Mouse (Mus musculus) large intestine, adult 2 months (tissue): ENCODE results near the gene Cxadr. TPM values are rescaled to one million over a fixed set of nuclear protein-coding genes. Genes with fewer than 3 reads are reported as not detected.
A peak's percentile ranks its signal among the peaks of the same experiment; 100 is the strongest.
"Not testable (repeated sequence)": the region's sequence is repeated elsewhere in the genome, so short reads cannot be mapped to it uniquely, and the experiment has no call there.

Source experiments
- DNase-seq: peaks from one replicate; pipeline ENCODE4 v3.0.0-alpha.2; 2012; ENCODE audit warnings: low read depth, low spot score
- WGBS: fragments of 180-500 bp; shearing (Covaris S2); methylation state at CpG from one replicate; pipeline ENCODE4 v1.1.7; 2018; 5-methylcytosine and 5-hydroxymethylcytosine counted together
- polyA plus RNA-seq: library from polyadenylated mRNA; depleted of rRNA; stranded (reverse); fragments of >200 nt; gene quantifications from 2 replicates; pipeline ENCODE4 v1.2.3, GENCODE M21; 2012

The Cxadr gene
- polyA plus RNA-seq, 1 experiment = 36.0 TPM

DNA sequence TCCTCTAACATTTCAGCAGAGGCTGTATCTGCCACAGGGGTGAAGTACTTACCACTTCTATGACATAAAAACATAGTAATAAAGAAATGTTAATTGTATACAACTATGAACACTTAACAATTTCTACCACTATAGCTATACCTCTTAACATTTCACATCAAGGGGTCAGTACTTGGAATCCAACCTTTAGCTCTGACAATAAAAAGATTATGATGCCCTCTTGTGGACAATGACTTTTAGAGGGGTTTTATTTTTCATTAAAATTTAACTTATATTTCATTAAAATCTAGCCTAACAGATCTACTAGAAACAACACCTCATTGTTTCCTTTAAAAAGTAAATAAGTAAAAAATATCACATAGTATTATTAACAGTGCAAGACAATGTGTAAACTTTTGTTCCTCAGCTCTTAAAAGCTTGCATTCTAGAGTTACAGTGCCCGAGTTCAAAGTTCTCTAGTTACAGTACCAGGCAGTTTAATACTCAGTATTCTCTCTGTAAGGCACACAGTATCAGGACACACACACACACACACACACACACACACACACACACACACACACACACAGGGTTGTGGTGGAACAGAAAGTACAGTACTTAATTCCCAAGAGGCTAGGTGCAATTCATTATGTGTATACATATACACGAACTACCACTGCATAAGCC, 45.5 kb downstream of the Cxadr start:
- no peak for DNase-seq
- WGBS = 67% methylated on average over 2 of the region's 2 CpGs

DNA sequence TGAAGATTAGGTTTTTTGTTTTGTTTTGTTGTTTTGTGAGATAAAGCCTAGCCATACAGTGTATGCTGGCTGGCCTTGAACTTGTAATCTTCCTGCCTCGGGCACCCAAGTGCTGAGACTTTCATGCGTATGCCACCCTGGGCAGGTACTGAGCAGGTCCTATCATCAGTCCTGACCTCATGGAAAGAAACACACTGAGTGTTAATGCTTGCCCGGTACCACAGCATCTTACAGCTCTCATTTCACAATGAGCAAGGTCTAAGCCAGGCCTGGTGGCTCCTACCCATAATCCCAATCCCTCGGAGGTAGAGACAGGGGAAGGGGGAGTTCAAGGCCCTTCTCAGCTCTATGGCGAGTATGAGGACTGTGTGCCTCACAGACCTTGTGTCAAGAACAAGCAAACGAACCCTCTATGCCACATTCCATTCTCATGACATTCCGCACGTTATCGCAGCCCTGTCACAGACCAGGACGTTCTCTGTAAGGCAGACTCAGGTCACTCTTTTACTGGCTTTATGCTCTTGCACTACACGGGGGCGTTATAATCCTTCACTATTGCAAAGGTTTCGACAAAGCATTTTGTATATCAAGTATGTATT, 46.1 kb downstream of the Cxadr start:
- no peak for DNase-seq
- 80% methylated on average over 13 of the region's 13 CpGs for WGBS

GRCm38 (mm10) chr16:78357757-78358156, 56.5 kb downstream of the Cxadr start:
- DNase-seq = no peak

DNA sequence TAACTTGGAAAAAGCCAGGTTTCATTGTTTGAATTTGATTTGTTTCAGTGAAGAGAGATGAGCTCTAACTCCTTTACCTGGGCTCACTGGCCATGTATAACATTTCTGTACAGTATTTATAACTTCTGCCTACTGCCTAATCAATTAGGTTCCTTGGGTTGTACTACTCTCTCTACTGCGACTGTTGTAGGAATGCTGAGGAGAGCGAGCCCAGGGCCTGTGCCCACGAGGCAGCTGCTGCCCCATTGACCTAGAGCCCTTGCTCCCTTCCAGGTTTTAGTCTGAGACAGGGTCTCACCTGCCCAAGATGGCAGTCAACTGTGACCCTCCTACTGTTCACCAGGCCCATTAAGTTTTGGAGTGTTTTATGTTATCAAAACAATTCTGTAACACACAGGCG, 60.2 kb downstream of the Cxadr start:
- WGBS = 92% methylated on average over 4 of the region's 4 CpGs
- no peak for DNase-seq

More at GRCm38 (mm10) chr16:78357757-78358156, 56.5 kb downstream of the Cxadr start:
- 87% methylated on average over 3 of the region's 3 CpGs for WGBS

GRCm38 (mm10) chr16:78364554-78364953, 63.3 kb downstream of the Cxadr start:
- not testable (repeated sequence) for DNase-seq
- 90% methylated on average over 9 of the region's 9 CpGs for WGBS

DNA sequence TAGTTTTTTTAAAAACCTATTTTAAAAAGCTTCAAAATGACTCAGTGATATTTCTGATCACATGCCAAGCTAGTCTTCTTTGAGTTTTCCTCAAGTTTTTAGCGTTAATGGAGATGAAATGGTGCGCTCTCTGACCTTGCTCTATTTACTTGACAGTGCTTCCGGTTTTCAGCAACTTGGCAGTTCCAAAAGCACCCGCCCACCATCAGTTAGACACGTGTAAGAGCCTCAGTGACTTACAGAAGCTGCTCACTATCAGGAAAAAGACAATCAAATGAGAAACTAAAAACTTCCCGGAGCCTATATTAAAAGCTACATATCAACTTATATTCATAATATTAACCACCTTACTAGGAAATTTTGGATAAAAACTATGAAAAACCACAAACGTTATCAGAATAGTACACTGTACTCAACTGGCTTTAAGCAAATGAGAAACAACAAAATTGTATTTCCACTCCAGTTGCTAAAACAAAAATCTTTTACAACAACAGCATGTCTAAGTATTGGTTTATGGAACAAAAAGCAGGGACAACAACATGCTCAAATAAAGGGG, 70.3 kb downstream of the Cxadr start:
- 43% methylated on average over 7 of the region's 7 CpGs for WGBS
- DNase-seq = no peak

GRCm38 (mm10) chr16:78372786-78373185, 71.5 kb downstream of the Cxadr start:
- 82% methylated on average over 5 of the region's 5 CpGs for WGBS

DNA sequence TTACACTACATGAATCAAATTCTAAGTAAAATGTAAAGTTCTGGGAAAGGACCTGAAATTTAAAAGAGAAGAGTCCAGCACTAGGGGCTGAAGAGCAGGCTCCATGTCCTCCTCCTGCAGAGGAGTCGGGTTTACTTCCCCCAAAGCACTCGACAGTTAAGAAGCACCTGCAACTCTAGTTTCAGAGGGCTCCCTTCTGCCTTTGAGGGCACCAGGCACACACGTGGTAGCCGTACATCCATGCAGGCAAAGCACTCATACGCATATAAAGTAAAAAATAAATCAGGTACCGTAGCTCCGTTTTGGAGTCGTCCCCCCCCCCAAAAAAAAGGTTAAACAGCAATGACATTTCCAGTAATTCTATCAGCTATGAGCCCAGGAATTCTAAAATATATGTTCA, 72.5 kb downstream of the Cxadr start:
- 80% methylated on average over 8 of the region's 8 CpGs for whole genome bisulfite sequencing
- DNase-seq = no peak

More at GRCm38 (mm10) chr16:78372786-78373185, 71.5 kb downstream of the Cxadr start:
- DNase-seq = no peak

DNA sequence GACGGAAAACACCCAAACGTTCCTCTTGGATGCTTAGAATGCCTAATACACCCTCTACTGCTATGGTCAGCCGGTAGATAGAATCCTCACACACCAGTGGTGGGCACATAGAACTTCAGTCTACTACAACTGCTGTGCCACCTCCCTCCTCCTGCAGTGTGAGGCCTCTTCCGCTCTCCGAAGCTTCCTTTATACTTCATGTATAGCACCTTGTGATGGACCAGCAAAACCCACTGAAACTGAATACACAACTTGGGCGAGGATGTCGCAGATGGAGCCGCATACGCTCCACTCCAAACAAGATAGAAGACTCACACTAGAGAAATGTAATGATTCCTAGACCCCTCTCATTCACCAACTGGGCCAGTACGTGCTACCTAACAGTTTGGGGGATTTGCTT, 73.9 kb downstream of the Cxadr start:
- DNase-seq = no peak
- WGBS = 62% methylated on average over 10 of the region's 10 CpGs

DNA sequence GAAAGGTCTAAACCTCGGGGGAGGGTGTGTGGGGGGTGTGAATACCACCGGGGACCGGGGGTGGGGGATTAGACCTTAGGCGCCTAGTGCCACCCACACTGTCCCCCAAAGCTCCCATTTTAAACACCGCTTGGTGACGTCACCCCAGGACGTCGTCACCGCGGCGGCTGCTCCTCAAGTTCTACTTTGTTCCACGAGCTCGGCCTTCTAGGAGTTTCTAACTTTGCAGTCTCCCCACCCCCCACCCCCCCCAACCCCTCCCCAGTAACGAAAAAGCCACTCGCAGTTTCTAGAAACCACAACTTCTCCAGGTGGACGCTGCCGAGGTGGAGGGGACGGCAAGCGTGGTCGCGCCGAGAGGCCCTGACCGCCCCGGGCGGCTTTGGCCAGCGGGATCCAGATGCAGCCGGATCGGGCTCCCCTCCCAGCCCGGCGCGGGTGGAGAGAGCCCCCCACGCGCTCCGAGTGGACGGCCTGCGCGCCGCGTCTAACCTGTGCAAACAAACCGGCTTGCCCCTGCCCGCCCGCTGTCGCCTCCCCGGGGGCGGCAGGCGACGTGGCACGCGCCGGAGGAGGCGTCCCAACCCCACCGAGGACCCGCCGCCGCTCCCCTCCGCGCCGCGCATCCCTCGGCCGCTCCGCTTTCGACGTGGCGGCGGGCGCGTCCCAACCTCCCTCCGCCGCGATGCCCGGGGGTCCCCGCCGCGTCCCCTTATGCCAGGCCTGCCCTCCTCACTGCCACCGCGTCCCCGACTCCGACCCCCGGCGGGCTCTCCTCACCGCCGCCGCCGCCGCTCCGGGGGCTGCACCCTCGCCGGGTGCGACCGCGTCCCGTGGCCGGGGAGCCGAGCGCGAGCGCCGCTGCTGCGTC, 74.8 kb downstream of the Cxadr start:
- DNase-seq = no peak
- 1% methylated on average over 100 of the region's 100 CpGs for WGBS

DNA sequence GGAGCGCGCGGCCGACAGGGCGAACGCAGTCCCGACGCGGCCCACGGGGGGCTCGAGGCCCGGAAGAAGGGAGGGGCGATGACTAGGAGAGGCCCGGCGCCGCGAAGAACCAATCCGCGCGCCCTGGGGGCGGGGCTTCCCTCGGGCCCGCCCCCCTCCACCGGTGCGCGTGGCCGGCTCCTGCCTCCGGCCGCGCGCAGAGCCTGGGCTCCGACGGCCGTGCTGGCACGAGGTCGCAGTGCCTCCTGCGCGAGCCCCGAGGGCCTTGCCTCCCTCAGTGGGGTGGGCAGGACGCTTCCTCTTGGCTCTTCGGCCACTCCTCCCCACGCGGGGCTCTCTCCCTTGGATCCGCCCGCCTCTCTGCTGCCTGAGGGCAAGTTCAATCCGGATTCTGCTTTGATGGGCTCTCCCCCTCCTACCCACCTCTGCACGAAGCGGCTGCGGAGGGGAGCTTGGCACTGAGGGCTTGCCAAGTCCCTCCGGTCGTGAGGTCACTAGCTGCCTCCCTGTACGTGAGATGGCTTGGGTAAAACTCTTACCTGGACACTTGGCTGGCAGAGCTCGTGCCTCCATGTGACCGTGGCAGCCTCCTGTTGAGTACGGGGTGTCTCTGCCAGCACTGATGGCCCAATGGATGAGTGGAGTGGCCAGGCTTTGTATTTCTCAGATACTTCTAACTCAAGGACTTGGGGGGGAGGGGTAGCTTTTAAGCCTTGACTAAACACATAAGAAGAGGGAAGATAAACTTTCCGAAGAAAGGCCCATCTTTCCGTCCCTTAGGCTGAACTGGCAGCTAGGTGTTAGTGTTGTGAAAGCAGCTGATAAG, 75.7 kb downstream of the Cxadr start, which contains the start of gene Btg3:
Btg3 (minus strand) TSS at position 448 of the 826 bp plus-strand sequence.
- WGBS = 6% methylated on average over 55 of the region's 57 CpGs

GRCm38 (mm10) chr16:78378493-78378892, 77.2 kb downstream of the Cxadr start:
- no peak for DNase-seq
- 63% methylated on average over 5 of the region's 5 CpGs for WGBS

More for the DNA sequence above, 75.7 kb downstream of the Cxadr start, which contains the start of gene Btg3:
- DNase-seq = peak; percentile 53

- 77% methylated on average over 4 of the region's 4 CpGs for WGBS
- no peak for DNase-seq
Observed at GRCm38 (mm10) chr16:78389122-78389521, 87.8 kb downstream of the Cxadr start.

DNA sequence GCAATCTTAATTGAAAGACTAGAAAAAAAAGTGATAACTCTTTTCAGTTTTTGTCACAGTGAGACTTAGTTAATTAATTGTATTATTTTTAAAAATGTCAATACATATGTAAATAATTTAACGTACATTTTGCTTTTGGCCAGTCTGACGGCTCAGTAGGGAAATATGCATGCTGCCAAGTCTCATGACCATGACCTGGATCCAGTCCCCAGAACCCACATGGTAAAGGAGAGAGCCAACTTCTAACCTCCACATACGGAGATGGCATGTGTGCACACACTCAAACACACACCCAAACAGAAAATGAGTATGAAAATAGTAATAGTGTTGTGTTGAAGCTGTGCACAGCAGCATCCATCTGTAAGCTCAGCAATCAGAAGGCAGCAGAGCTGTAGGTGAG, 88.7 kb downstream of the Cxadr start:
- 78% methylated on average over 3 of the region's 3 CpGs for WGBS
- no peak for DNase-seq

GRCm38 (mm10) chr16:78391354-78391753, 90.1 kb downstream of the Cxadr start:
- 74% methylated on average over 2 of the region's 2 CpGs for WGBS
- no peak for DNase-seq

DNA sequence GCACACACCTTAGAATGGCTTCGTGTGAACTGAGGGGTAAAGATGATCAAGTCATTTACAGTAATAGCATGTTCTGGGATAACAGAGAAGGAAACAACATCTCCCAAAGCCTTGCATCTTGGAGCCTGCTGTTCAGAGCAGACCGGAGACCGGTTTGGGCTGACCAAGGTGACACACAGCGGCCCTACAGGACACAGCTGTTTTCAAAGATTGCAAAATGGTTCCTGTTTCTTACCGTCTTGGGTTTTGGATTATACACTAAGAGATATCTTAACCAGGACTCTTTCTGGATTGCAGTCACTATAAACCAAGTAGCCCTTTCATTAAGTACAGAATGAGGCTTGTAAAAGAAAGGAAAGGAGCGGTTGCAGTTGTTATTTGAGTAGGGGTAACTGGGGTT, 97.4 kb downstream of the Cxadr start:
- WGBS = 74% methylated on average over 6 of the region's 6 CpGs
- no peak for DNase-seq

DNA sequence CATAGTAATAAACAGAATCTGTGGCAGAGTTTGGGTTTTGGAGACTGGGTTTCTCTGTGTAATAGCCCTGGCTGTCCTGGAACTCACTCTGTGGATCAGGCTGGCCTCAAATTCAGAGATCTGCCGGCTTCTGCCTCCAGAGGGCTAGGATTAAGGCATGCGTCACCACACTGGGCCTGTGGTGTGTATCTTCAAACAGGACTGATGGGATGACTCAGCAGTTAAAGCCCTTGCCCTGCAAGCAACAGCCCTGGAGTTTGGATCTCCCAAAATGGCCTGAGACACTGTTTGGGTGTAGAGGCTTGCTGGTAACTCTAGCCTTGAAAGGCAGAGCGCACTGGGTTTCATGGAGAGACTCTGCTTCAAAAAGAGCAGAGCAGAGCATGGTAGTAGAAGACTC, 98.1 kb downstream of the Cxadr start:
- 80% methylated on average over 3 of the region's 3 CpGs for WGBS
- no peak for DNase-seq

GRCm38 (mm10) chr16:78402316-78402715, 101.0 kb downstream of the Cxadr start:
- DNase-seq = no peak
- WGBS = 34% methylated on average over 2 of the region's 2 CpGs

DNA sequence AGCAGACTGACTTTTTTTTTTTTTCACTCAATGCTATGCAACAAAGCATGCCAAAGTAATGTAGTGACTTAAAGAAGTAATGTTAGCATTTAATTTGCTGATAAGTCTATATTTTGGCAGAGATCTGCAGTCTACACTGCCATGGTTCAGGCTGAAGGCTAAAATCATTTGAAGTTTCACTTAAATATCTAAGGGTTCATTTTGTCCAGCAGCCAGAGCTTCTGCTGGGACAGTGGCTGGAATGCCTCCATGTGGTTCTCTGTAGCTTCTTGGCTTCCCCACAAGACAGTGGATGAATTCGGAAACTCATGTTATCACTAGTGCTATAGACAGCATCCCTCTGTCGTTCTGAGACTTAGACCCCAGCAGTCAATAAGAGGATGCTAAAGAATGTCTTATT, 105.4 kb downstream of the Cxadr start:
- WGBS = 67% methylated on average over 2 of the region's 2 CpGs

More for the DNA sequence above, 105.4 kb downstream of the Cxadr start:
- no peak for DNase-seq
